18 mouse cellular contexts compared by ENCODE assay signal in the genomic region with DNA sequence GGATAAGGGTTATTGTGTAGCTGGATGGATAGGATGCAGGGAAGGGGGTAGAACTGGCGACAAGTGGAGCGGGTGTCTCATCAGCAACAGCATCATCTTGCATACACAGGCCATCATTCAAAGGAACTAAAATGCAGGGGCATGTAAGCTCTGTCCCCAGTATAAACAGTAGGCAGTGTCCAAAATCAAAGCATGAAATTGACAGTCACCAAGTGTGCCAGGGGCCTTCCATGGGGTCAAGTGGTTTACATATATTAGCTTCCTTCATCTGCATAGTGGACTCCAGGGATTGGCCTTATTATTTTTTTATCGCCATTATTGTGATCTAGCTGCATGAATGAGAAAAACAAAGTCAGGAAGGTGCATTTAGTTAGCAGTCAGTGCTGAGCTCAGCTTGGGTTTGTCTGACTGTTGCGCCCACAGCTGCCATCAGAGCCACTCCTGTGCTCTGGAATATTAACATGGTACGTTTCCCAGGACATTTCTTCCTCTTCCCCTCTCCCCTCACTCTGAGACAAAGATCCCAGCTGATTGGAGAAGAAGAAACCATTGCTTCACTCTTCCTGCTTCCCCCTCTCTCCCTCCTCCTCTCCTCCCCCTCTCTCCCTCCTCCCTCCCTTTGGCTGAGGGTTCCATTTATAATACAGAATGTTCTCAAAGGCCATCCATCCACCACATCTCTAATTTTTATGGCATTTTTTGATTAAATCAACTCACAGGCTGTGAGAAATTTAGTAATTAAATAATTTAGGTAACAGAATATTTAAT.
DNase-seq lines count a peak whose midpoint lies in the region; ATAC-seq and TF ChIP-seq lines count a peak whose summit lies in the region.
"Had no signal": no experiment of that assay in that cellular context is flagged by ENCODE, and none has a peak within 500 bp of the region (broad histone marks: within the 10 kb centered on the region; RNA-seq: fewer than 3 reads in every experiment).

No protein-coding gene starts in this region.

- WGBS in hindbrain, embryonic 13.5 days = 54% methylated on average over 5 of the region's 5 CpGs
- 70% methylated on average over 5 of the region's 5 CpGs for WGBS in hindbrain, embryonic 10.5 days
- WGBS in midbrain, embryonic 13.5 days = 56% methylated on average over 5 of the region's 5 CpGs
- WGBS in midbrain, postnatal 0 days = 54% methylated on average over 5 of the region's 5 CpGs
- 45% methylated on average over 5 of the region's 5 CpGs for WGBS in hindbrain, postnatal 0 days
- 57% methylated on average over 5 of the region's 5 CpGs for WGBS in neural tube, embryonic 13.5 days

- TF ChIP-seq CTCF in midbrain, postnatal 0 days (IDR thresholded peaks at IDR 0.05) = no peak
- TF ChIP-seq CTCF in hindbrain, postnatal 0 days (IDR thresholded peaks at IDR 0.05; ENCODE audit: low read depth) = no peak

- peaks cover 5% of the 10 kb centered on the region; the same call in 1 of the 2 replicates for H3K4me1 ChIP-seq in hindbrain, embryonic 13.5 days (replicated peaks)
- no peaks in the 10 kb centered on the region; the same call in 1 of the 2 replicates for H3K4me1 ChIP-seq in hindbrain, embryonic 10.5 days (replicated peaks)
- H3K4me1 ChIP-seq in midbrain, embryonic 13.5 days (replicated peaks) = peaks cover 6% of the 10 kb centered on the region
- H3K4me1 ChIP-seq in midbrain, postnatal 0 days (ENCODE audit: insufficient read depth, low read length) = no peaks in the 10 kb centered on the region
- no peaks in the 10 kb centered on the region for H3K4me1 ChIP-seq in hindbrain, postnatal 0 days (ENCODE audit: insufficient read depth, low read length)
- peaks cover 7% of the 10 kb centered on the region for H3K4me1 ChIP-seq in neural tube, embryonic 13.5 days (replicated peaks)
- H3K4me1 ChIP-seq: forebrain, embryonic 13.5 days had no signal

- H3K27ac ChIP-seq in hindbrain, embryonic 13.5 days = no peak overlapping the region
- no peak overlapping the region for H3K27ac ChIP-seq in hindbrain, embryonic 10.5 days
- H3K27ac ChIP-seq in midbrain, embryonic 13.5 days = 0 out of 2 replicates have a peak overlapping the region, but pooled peaks have one; percentile 14
- H3K27ac ChIP-seq in midbrain, postnatal 0 days (ENCODE audit: low read depth, low read length) = no peak overlapping the region
- no peak overlapping the region for H3K27ac ChIP-seq in hindbrain, postnatal 0 days
- no peak overlapping the region for H3K27ac ChIP-seq in neural tube, embryonic 13.5 days (replicated peaks)
- H3K27ac ChIP-seq: embryonic facial prominence, embryonic 10.5 days; forebrain, embryonic 13.5 days had no signal

- H3K4me2 ChIP-seq in hindbrain, embryonic 13.5 days = no peak overlapping the region
- H3K4me2 ChIP-seq in midbrain, embryonic 13.5 days (replicated peaks) = no peak overlapping the region
- H3K4me2 ChIP-seq in midbrain, postnatal 0 days (ENCODE audit: low read depth, low read length, poor library complexity, severe bottlenecking) = no peak overlapping the region
- H3K4me2 ChIP-seq in hindbrain, postnatal 0 days (ENCODE audit: low read depth, low read length) = no peak overlapping the region
- no peak overlapping the region for H3K4me2 ChIP-seq in neural tube, embryonic 13.5 days
- H3K4me2 ChIP-seq: forebrain, embryonic 13.5 days had no signal

- no peaks in the 10 kb centered on the region for H3K9me3 ChIP-seq in hindbrain, embryonic 13.5 days
- no peaks in the 10 kb centered on the region for H3K9me3 ChIP-seq in hindbrain, embryonic 10.5 days
- H3K9me3 ChIP-seq in midbrain, embryonic 13.5 days = no peaks in the 10 kb centered on the region
- H3K9me3 ChIP-seq in midbrain, postnatal 0 days (ENCODE audit: low read length) = no peaks in the 10 kb centered on the region
- H3K9me3 ChIP-seq in hindbrain, postnatal 0 days (ENCODE audit: low read length) = no peaks in the 10 kb centered on the region
- no peaks in the 10 kb centered on the region for H3K9me3 ChIP-seq in neural tube, embryonic 13.5 days
- H3K9me3 ChIP-seq: embryonic facial prominence, embryonic 10.5 days; forebrain, embryonic 13.5 days had no signal

- DNase-seq in hindbrain, embryonic 10.5 days (ENCODE audit: low spot score) = no peak
- no peak for DNase-seq in midbrain, postnatal 0 days (ENCODE audit: low spot score)
- DNase-seq in hindbrain, postnatal 0 days (ENCODE audit: low spot score) = no peak
- DNase-seq in thymus, postnatal 10 days (ENCODE audit: low spot score in 2 of 2) = no peak
- no peak for DNase-seq in testis, postnatal 10 days (ENCODE audit: low spot score)
- DNase-seq: adrenal gland, adult 2 months; adrenal gland, postnatal 25 days; cerebellum, adult 2 months; cerebellum, postnatal 10 days; forebrain, postnatal 0 days; gastrocnemius, postnatal 14 days; heart, postnatal 10 days; heart, postnatal 4 days had no signal

- H3K9ac ChIP-seq in hindbrain, embryonic 13.5 days = no peak overlapping the region
- no peak overlapping the region for H3K9ac ChIP-seq in midbrain, embryonic 13.5 days (replicated peaks)
- H3K9ac ChIP-seq in midbrain, postnatal 0 days (replicated peaks; ENCODE audit: low read length, poor library complexity, severe bottlenecking) = no peak overlapping the region
- H3K9ac ChIP-seq in hindbrain, postnatal 0 days (replicated peaks; ENCODE audit: low read length) = no peak overlapping the region
- H3K9ac ChIP-seq in neural tube, embryonic 13.5 days = no peak overlapping the region
- H3K9ac ChIP-seq: forebrain, embryonic 13.5 days; forebrain, postnatal 0 days had no signal

- no peak overlapping the region for H3K4me3 ChIP-seq in hindbrain, embryonic 13.5 days
- H3K4me3 ChIP-seq in hindbrain, embryonic 10.5 days = no peak overlapping the region
- no peak overlapping the region for H3K4me3 ChIP-seq in midbrain, embryonic 13.5 days (replicated peaks)
- H3K4me3 ChIP-seq in midbrain, postnatal 0 days (ENCODE audit: low read depth, low read length) = no peak overlapping the region
- H3K4me3 ChIP-seq in hindbrain, postnatal 0 days (ENCODE audit: low read length) = no peak overlapping the region
- no peak overlapping the region for H3K4me3 ChIP-seq in neural tube, embryonic 13.5 days
- H3K4me3 ChIP-seq: embryonic facial prominence, embryonic 10.5 days; forebrain, embryonic 13.5 days had no signal

- H3K36me3 ChIP-seq in hindbrain, embryonic 13.5 days = no peaks in the 10 kb centered on the region
- no peaks in the 10 kb centered on the region for H3K36me3 ChIP-seq in hindbrain, embryonic 10.5 days
- no peaks in the 10 kb centered on the region for H3K36me3 ChIP-seq in midbrain, embryonic 13.5 days
- no peaks in the 10 kb centered on the region for H3K36me3 ChIP-seq in midbrain, postnatal 0 days (ENCODE audit: insufficient read depth, low read length)
- H3K36me3 ChIP-seq in hindbrain, postnatal 0 days (ENCODE audit: insufficient read depth, low read length) = no peaks in the 10 kb centered on the region
- H3K36me3 ChIP-seq in neural tube, embryonic 13.5 days = no peaks in the 10 kb centered on the region
- H3K36me3 ChIP-seq: embryonic facial prominence, embryonic 10.5 days had no signal

- no peaks in the 10 kb centered on the region for H3K27me3 ChIP-seq in hindbrain, embryonic 13.5 days
- H3K27me3 ChIP-seq in hindbrain, embryonic 10.5 days (ENCODE audit: insufficient read depth, poor library complexity, severe bottlenecking) = no peaks in the 10 kb centered on the region
- no peaks in the 10 kb centered on the region for H3K27me3 ChIP-seq in midbrain, embryonic 13.5 days
- H3K27me3 ChIP-seq in midbrain, postnatal 0 days (ENCODE audit: insufficient read depth, low read length) = no peaks in the 10 kb centered on the region
- no peaks in the 10 kb centered on the region for H3K27me3 ChIP-seq in hindbrain, postnatal 0 days (ENCODE audit: insufficient read depth, low read length)
- H3K27me3 ChIP-seq in neural tube, embryonic 13.5 days = no peaks in the 10 kb centered on the region
- H3K27me3 ChIP-seq: forebrain, embryonic 13.5 days had no signal

- peak; percentile 52 for ATAC-seq in hindbrain, embryonic 13.5 days (ENCODE audit: low FRiP score)
- peak; percentile 62 for ATAC-seq in midbrain, embryonic 13.5 days
- ATAC-seq in midbrain, postnatal 0 days (ENCODE audit: low FRiP score) = no peak
- peak; percentile 59; the same call in 1 of the 2 replicates for ATAC-seq in hindbrain, postnatal 0 days
- ATAC-seq in neural tube, embryonic 13.5 days (ENCODE audit: low read depth) = peak; percentile 43; the same call in 1 of the 2 replicates
- ATAC-seq: forebrain, embryonic 13.5 days; forebrain, postnatal 0 days had no signal
